Comparison of ENCODE assay signal across 8 mouse cellular contexts in genomic region chr5:35870408-35871012, GRCm38 (mm10). TPM values are rescaled to one million over a fixed set of nuclear protein-coding genes. Genes with fewer than 3 reads are reported as not detected.
DNase-seq lines count a peak whose midpoint lies in the region; ATAC-seq and TF ChIP-seq lines count a peak whose summit lies in the region.
"Had no signal": no experiment of that assay in that cellular context is flagged by ENCODE, and none has a peak within 500 bp of the region (broad histone marks: within the 10 kb centered on the region; RNA-seq: fewer than 3 reads in every experiment).

No protein-coding gene starts in this region.

- peaks cover 5% of the 10 kb centered on the region; the same call in 1 of the 2 replicates for H3K4me1 ChIP-seq in midbrain, embryonic 12.5 days

- no peak overlapping the region for H3K4me3 ChIP-seq in left cerebral cortex, adult 2 months
- no peak overlapping the region for H3K4me3 ChIP-seq in midbrain, embryonic 12.5 days
- H3K4me3 ChIP-seq: myocyte had no signal

- WGBS in midbrain, embryonic 12.5 days = 61% methylated on average over 8 of the region's 8 CpGs

- H3K9me3 ChIP-seq in midbrain, embryonic 12.5 days = no peaks in the 10 kb centered on the region

- H3K36me3 ChIP-seq in midbrain, embryonic 12.5 days = no peaks in the 10 kb centered on the region

- intact Hi-C loops in left cerebral cortex, adult 2 months (cut with DNase I) = loop anchor here (1.0 kb wide), 1 partner anchor 102 kb away; no protein-coding TSS in a partner anchor

- H3K4me2 ChIP-seq in midbrain, embryonic 12.5 days (replicated peaks) = no peak overlapping the region

- ATAC-seq in midbrain, embryonic 12.5 days (ENCODE audit: low FRiP score, low read depth) = peak; percentile 54; the same call in 1 of the 2 replicates

- peak; percentile 91 for TF ChIP-seq CTCF in left cerebral cortex, adult 2 months (IDR thresholded peaks at IDR 0.05)

- DNase-seq in WW6 (ENCODE audit: low read depth, low spot score) = peak; percentile 65
- peak; percentile 75 for DNase-seq in cerebellum, adult 9-10 months
- DNase-seq in frontal cortex, postnatal 36 days (ENCODE audit: low spot score in 2 of 2) = peak; percentile 57 to 84
- peak; percentile 74 for DNase-seq in induced T-regulatory cell, adult 2 months (ENCODE audit: low read depth)
- DNase-seq in left cerebral cortex, adult 2 months (ENCODE audit: extremely low spot score in 1 of 2, low spot score in 2 of 2) = peak; percentile 63 to 69
- DNase-seq in spleen, postnatal 10 days (ENCODE audit: low spot score in 2 of 2) = peak; percentile 14 to 60

- no peak overlapping the region for H3K27ac ChIP-seq in left cerebral cortex, adult 2 months
- no peak overlapping the region for H3K27ac ChIP-seq in midbrain, embryonic 12.5 days (replicated peaks)

- H3K27me3 ChIP-seq in midbrain, embryonic 12.5 days = no peaks in the 10 kb centered on the region

- H3K9ac ChIP-seq in midbrain, embryonic 12.5 days (replicated peaks) = no peak overlapping the region

RNA-seq across cellular contexts. Expression of gene Afap1, which starts 22.6 kb away (rescaled TPM):
- 10 to 100 TPM; 28.8 to 31.5 TPM for total RNA-seq in left cerebral cortex, adult 2 months (2021)
- 60.7 and 64.6 TPM in 2 replicates for polyA plus RNA-seq in midbrain, embryonic 12.5 days (2016; fragmentation: Nextera tagmentation; extraction: Ambion mirVana)
